Mouse (Mus musculus): Measurements from ENCODE around the gene Csk.

Gene Csk

DNA sequence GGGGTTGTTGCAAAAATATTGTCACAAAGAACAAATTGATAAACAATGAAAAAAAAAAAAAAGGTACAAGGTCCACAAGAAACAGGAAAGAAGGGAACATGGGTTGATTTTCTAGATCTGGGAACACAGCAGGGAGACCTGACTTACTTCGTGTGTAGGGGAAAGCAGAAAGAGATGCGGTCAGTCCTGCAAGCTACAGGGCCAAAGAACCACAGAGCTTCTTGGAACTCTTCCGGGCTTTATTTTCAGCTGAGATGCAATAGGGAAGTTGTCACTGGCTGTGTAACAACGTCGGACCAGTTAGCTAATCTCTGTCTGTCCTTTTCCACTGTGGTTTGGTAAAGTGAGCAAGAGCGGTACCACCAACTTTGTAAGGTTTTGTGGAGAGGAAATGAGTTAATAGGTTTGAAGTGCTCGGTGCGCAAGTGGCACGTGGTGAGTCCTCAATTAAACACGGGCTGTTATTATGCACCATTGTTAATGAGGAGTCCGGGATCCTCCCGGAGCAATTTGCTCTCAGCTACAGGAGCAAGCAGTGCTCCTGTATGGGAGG lies 6.8 kb downstream of the Csk start:
- no peak for TF ChIP-seq GATA4 (IDR thresholded peaks at IDR 0.05; ENCODE audit: insufficient replicate concordance, low read length)

DNA sequence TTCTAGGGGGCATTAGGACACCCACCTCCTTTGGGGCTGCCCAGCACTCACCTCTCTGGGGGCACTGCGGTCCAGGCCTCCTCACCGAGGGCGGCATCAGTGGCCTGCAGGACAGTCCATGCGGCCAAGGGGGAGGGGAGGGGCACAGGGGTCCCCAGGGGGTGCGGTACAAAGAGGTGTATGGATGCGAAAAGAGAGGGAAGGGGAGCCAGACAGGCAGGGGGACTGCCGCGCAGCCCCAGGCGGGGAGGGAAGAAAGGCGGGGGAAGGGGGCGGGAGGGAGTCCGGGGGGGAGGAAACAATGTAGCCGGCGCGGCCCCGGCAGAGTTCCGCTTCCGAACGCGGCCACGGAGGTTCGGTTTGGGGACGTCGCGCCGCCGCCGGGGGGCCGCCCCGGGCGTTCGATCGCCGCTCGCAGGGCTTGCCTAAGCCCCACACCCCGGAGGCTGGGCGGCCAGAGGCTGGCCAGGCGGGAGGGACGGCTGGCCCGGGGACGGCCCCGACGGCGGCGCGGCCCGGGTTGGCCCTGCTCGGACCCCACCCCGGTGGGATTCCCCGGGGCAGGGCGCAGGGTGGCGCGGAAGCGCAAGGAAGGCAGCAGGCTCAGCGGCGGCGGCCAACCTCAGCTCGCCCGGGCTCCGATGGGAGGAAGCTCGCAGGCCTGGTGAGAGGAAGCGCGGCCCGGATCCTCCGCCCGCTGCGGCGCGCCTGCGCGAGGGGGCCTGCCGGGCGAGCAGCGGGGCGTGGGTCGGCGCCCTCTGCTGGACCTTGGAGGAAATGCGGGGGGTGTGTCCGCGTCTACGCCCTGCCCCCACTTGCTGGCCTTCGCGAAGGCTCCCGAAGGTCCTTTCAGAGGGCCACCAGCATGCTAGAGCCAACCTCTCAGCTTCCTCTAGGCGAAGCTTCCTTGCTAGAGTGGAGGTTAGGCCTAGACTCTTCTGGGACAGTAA lies 8.2 kb downstream of the Csk start:
- no peak for TF ChIP-seq GATA4 (IDR thresholded peaks at IDR 0.05; ENCODE audit: insufficient replicate concordance, low read length)

- TF ChIP-seq GATA4 (IDR thresholded peaks at IDR 0.05; ENCODE audit: insufficient replicate concordance, low read length): no peak; the same call in 1 of the 2 replicates
Observed at GRCm38 (mm10) chr9:57644442-57644943, 8.9 kb downstream of the Csk start.

- no peak for TF ChIP-seq GATA4 (IDR thresholded peaks at IDR 0.05; ENCODE audit: insufficient replicate concordance, low read length)
Observed at GRCm38 (mm10) chr9:57643856-57644180, 9.6 kb downstream of the Csk start.

- no peak for TF ChIP-seq GATA4 (IDR thresholded peaks at IDR 0.05; ENCODE audit: insufficient replicate concordance, low read length)
Observed at GRCm38 (mm10) chr9:57643169-57643855, 10.1 kb downstream of the Csk start.

DNA sequence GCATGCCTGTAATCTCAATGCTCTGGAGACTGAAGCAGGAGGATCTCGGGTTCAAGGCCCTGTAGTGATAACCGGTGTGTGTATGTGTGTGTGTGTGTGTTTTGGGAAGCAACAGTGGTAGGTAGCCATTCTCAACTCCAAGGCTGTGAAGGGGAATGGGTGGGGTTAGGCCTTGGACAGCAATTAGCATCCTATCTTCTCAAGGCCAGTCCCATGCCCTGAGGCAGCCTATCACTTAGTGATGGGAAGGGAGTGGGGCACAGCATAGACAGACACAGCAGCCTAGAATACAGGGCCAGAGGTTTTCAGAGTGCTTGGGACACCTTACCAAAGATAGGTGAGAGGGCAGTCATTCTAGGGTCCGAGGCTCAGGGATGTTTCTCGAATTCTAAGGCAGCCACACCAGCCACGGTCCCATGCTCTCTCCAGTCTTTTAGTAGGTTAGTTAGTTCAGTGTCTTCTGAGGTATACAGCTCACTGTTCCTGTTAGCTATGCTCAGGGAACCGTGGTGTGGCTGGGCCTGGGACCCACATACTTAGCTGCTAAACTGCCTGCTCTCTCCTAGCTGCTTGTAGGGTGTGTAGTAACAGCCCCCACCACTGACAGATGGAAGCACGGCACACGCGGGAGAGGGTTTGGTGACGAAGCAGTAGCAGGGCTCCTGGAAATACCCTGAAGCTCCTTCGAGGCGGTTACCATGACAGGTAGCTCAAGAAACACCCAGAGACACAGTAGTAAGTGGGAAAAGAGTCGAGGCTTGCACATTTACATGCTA lies 11.5 kb downstream of the Csk start:
- no peak for TF ChIP-seq GATA4 (IDR thresholded peaks at IDR 0.05; ENCODE audit: insufficient replicate concordance, low read length)

DNA sequence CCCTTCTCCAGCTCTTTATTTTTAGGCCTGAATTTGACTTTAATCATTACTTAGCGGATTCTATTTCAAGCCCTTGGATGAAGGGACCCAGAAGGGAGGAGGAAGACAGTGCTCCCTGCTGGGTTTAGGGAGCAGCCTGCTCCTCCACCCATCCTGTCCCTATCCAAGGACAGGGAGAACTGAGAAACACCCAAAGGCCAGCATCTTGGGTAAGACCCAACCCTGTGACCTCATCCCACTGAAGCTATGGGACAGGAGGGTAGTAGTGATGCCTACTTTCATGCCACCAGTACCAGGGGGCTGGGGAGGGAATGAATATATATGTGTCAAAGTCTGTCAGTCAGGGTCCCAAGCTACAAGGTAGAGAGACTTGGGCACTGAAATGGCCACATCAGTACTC lies 12.4 kb downstream of the Csk start:
- TF ChIP-seq GATA4 (IDR thresholded peaks at IDR 0.05; ENCODE audit: insufficient replicate concordance, low read length): no peak

GRCm38 (mm10) chr9:57640384-57640783 lies 13.0 kb downstream of the Csk start:
- no peak for TF ChIP-seq GATA4 (IDR thresholded peaks at IDR 0.05; ENCODE audit: insufficient replicate concordance, low read length)

DNA sequence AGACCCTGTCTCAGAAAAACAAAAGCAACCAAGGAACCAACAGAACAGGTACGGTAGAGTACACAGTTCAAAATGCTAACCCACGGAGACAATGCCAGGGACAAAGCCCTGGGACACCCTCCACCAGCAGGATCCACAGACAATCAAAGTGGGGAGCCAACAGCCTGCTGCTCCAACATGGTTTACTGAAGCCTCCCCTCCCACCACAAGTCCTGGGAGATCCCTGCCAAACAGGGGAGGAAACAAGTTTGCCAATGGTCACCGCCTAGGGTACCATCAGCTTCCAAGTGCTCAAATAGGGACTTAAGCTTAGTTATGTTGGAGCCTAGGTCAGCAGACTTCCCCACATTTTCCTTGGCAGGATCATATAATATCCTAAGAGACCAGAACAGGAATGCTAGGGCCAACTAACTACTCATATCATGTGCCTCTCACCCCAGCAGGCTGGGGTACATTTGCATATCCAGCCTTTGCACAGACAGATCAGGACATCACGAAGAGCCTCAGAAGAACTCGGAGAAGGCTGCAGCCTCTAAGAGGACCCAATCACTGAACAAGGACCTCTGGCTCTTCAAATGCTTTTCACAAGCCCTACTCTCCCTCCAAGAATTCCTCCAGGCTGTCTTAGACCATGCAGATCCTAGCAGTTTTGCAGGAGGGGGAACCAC lies 13.6 kb downstream of the Csk start:
- no peak for TF ChIP-seq GATA4 (IDR thresholded peaks at IDR 0.05; ENCODE audit: insufficient replicate concordance, low read length)

DNA sequence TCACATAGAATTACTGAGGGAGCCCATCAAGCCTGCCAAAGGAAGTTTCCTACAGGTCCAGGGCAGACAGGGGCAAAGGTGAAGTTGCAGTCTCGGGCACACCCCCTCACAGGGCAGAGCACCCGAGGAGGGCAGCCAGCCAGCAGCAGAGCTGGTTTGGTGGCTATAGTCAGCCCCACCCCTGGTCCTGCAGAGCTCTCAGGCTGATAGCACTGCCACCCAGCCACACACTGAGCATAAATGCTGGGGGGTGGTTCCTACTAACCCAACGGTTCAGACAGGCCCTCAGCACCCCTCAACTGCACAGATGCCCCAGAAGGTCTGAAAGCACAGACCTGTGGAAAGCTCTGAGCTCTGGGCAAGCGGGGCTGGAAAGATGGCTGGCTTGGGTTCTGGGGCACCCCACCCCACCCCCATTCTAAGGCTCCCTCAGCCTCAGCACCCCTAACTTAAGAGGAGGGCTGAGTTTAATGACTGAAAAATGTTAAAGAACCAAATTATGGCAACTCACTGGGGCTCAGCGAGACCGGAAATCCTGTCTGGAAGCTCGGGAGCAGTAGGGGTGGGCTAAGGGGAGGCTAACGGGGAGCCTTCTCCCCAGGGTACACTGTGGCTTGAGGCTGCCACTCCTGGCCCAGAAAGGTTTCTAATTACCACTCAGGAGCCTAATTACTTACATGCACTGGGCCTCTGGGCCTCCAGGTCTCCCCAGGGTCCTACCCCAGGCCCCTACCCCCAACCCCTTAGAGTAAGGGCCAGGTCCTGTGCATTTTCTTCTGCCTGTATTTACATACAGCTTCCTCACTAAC lies 14.6 kb downstream of the Csk start:
- no peak for TF ChIP-seq GATA4 (IDR thresholded peaks at IDR 0.05; ENCODE audit: insufficient replicate concordance, low read length)

DNA sequence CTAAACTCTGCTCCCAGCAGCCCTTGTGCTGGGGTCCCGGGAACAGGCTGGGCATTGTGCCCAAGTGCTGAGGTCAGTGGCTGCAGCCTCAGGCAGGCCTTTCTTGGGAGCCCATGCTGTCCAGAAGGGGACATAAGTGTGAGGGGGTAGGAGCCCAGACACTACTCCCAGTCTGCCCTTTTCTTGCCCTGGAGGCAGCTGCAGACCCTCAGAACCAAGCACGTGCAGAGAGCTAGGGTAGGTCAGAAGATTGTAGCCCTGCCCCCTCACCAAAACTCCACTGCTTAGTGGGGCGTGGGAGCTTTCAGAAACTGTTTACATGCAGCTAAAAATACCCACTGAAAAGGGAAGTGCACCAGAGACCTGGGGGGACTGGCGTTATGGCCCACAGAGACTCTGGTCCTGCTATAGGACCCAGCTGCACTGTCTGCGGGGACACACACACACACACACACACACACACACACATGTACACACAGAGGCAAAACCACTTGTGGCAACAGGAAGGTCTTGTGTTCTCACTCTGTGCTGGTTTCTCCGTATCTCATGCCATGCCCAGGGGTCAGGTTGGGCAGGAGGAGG lies 15.6 kb downstream of the Csk start:
- no peak for TF ChIP-seq GATA4 (IDR thresholded peaks at IDR 0.05; ENCODE audit: insufficient replicate concordance, low read length)

DNA sequence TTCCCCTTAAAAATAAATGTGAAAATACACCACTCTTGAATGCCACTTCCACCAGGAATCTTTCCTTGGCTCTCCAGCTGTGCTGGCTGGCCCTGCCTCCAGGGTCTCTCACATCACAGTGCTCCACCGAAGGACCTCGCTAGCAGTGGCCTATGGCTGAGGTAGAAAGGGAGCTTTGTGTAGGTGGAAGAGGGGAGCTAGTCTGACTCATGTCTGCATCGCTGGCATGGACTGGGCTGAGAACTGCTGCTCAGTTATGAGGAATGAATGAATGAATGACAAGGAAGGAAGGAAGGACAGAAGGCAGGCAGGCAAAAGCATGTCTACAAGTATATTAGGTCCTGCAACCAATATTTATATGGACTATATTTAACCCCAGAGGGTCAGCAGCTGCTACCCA lies 16.2 kb downstream of the Csk start:
- TF ChIP-seq GATA4 (IDR thresholded peaks at IDR 0.05; ENCODE audit: insufficient replicate concordance, low read length): no peak

DNA sequence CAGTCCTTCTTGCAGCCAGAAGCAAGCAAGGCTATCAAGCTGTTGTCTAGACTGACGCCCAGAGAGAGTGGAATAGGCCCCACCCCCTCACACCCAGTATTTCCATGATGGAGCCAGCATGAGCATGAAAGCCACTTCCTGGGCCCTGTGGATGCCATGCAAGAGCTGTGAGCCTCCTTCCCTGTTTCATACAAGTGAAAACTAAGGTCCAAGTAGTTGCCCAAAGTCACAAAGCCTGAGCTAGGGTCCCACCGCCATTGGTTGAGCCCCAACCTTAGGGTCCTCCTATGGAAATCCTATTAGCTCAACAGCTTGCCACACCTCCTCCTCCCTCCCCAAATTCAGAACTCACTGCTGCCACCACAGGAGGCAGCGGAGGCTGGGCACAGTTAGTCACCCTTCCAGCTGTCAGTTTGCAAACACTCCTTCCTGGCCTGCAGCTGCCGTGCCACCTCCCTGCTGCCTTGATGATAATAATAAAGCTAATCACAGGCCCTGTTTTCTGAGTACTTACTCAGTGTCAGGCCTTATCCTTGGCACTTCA lies 19.9 kb downstream of the Csk start:
- no peak for TF ChIP-seq GATA4 (IDR thresholded peaks at IDR 0.05; ENCODE audit: insufficient replicate concordance, low read length)

All from liver, adult (tissue).